8 mouse cellular contexts compared by ENCODE assay signal in the genomic region with DNA sequence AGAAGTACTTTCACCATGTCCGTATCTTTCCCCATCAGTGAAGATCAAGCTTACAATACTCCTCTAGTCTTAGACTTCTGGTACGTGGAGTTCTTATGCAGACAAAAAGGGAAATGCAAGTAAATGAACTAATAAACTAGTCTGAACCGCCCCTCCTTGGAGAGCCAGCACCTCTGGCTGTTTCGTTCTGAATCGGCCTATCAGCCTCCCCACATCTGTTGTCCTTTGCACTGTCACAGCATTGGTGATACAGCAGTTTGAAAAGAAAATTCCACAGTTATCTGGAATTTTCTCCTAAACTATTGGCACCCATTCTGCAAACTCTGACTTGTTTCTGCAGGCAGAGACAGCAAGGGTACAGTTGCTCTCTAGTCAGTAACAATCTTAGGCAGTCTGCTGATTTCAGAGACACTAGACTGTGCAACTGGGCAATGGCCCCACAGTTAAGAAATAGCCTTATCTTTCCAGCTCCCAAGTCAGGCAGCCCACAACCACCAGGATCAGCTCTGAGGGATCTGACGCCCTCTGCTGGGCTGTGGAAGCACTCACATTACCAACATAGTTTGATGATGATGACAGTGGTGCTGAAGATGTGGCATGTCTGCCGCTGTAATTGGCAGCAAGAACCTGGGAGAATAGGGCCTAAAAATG.
DNase-seq lines count a peak whose midpoint lies in the region; ATAC-seq and TF ChIP-seq lines count a peak whose summit lies in the region.

No protein-coding gene starts in this region.

- H3K4me3 ChIP-seq in kidney, adult 2 months (ENCODE audit: insufficient read depth, low read depth, low read length): no peak overlapping the region
- no peak overlapping the region for H3K4me3 ChIP-seq in kidney, embryonic 14.5 days (ENCODE audit: low read length)
- H3K4me3 ChIP-seq in ES-Bruce4 (ENCODE audit: low read depth, low read length): no peak overlapping the region
- H3K4me3 ChIP-seq in megakaryocyte, embryonic 14.5 days (replicated peaks): peak overlapping the region; percentile 76

- TF ChIP-seq EP300 in ES-Bruce4 (IDR thresholded peaks at IDR 0.05; ENCODE audit: insufficient read depth, low read depth, low read length): no peak

- no peak overlapping the region for H3K4me2 ChIP-seq in kidney, embryonic 14.5 days (replicated peaks; ENCODE audit: low read depth, low read length)

- H3K9ac ChIP-seq in kidney, embryonic 14.5 days (ENCODE audit: low read depth, low read length): no peak overlapping the region
- H3K9ac ChIP-seq in ES-Bruce4 (ENCODE audit: low read depth, poor library complexity, severe bottlenecking): no peak overlapping the region

- no peak for TF ChIP-seq POLR2A in kidney, adult 2 months (IDR thresholded peaks at IDR 0.05; ENCODE audit: low read depth, low read length)
- no peak for TF ChIP-seq POLR2A in ES-Bruce4 (IDR thresholded peaks at IDR 0.05; ENCODE audit: insufficient read depth, low read length)

- WGBS in kidney, adult 2 months: 69% methylated on average over 7 of the region's 7 CpGs
- WGBS in kidney, embryonic 14.5 days: 80% methylated on average over 7 of the region's 7 CpGs

- no peaks in the 10 kb centered on the region for H3K36me3 ChIP-seq in kidney, adult 2 months (ENCODE audit: control insufficient read depth, insufficient read depth, low read length)
- no peaks in the 10 kb centered on the region; the same call in 1 of the 2 replicates for H3K36me3 ChIP-seq in kidney, embryonic 14.5 days (ENCODE audit: control insufficient read depth, insufficient read depth, low read length)
- no peaks in the 10 kb centered on the region for H3K36me3 ChIP-seq in ES-Bruce4 (ENCODE audit: control insufficient read depth, insufficient read depth, low read length, poor library complexity, severe bottlenecking)
- peaks cover 95% of the 10 kb centered on the region for H3K36me3 ChIP-seq in megakaryocyte, embryonic 14.5 days (replicated peaks; ENCODE audit: low read length)

- H3K4me1 ChIP-seq in kidney, adult 2 months (ENCODE audit: control insufficient read depth, insufficient read depth, low read length): no peaks in the 10 kb centered on the region
- 0 out of 2 replicates have a peak, but pooled peaks cover 3% of the 10 kb centered on the region for H3K4me1 ChIP-seq in kidney, embryonic 14.5 days (ENCODE audit: control insufficient read depth, insufficient read depth, low read length)
- H3K4me1 ChIP-seq in ES-Bruce4 (ENCODE audit: control insufficient read depth, insufficient read depth, low read length): peaks cover 3% of the 10 kb centered on the region
- H3K4me1 ChIP-seq in megakaryocyte, embryonic 14.5 days: peaks cover 85% of the 10 kb centered on the region

- no peak overlapping the region for H3K27ac ChIP-seq in kidney, adult 2 months (ENCODE audit: insufficient read depth, low read depth, low read length)
- no peak overlapping the region for H3K27ac ChIP-seq in kidney, embryonic 14.5 days (ENCODE audit: low read depth, low read length)
- H3K27ac ChIP-seq in ES-Bruce4 (ENCODE audit: insufficient read depth, low read length): no peak overlapping the region

- DNase-seq in kidney, adult 2 months: peak; percentile 38
- peak; percentile 53 to 61 for DNase-seq in adrenal gland, postnatal 36 days
- DNase-seq in kidney, postnatal 36 days: peak; percentile 36 to 72
- no peak for DNase-seq in natural killer cell, adult 2 months (ENCODE audit: low spot score in 2 of 2)

- no peak for ATAC-seq in kidney, embryonic 14.5 days (ENCODE audit: low FRiP score, low TSS enrichment)
- ATAC-seq in erythroid progenitor cell, adult 5-6 weeks (replicated peaks; ENCODE audit: low FRiP score, poor library complexity, severe bottlenecking): peak; percentile 85

- no peaks in the 10 kb centered on the region for H3K9me3 ChIP-seq in kidney, embryonic 14.5 days (ENCODE audit: control insufficient read depth, low read length)
- no peaks in the 10 kb centered on the region for H3K9me3 ChIP-seq in ES-Bruce4 (replicated peaks; ENCODE audit: control insufficient read depth, insufficient read depth, low read length, poor library complexity, severe bottlenecking)
- no peaks in the 10 kb centered on the region for H3K9me3 ChIP-seq in megakaryocyte, embryonic 14.5 days

- H3K27me3 ChIP-seq in kidney, adult 2 months (replicated peaks; ENCODE audit: control insufficient read depth, insufficient read depth, low read length): no peaks in the 10 kb centered on the region
- H3K27me3 ChIP-seq in kidney, embryonic 14.5 days (ENCODE audit: control insufficient read depth, insufficient read depth, low read length): no peaks in the 10 kb centered on the region
- H3K27me3 ChIP-seq in ES-Bruce4 (ENCODE audit: control insufficient read depth, insufficient read depth, low read length, poor library complexity, severe bottlenecking): no peaks in the 10 kb centered on the region
- H3K27me3 ChIP-seq in megakaryocyte, embryonic 14.5 days (replicated peaks): no peaks in the 10 kb centered on the region

- TF ChIP-seq CTCF in kidney, adult 2 months (conservative IDR thresholded peaks at IDR 0.05; ENCODE audit: insufficient read depth, insufficient read length, low read depth, low read length): peak; percentile 84
- TF ChIP-seq CTCF in ES-Bruce4 (IDR thresholded peaks at IDR 0.05; ENCODE audit: low read depth, low read length): peak; percentile 92

Comparison
In these comparisons a context has a peak if more than half of its experiments do, and no peak if none do; other contexts are left out.
1. DNase-seq: peak in kidney, adult 2 months (single experiment), adrenal gland, postnatal 36 days (2 of 2) and kidney, postnatal 36 days (2 of 2); none in natural killer cell, adult 2 months (0 of 2).